Mouse (Mus musculus) lung, embryonic 16.5 days (tissue): Measurements from ENCODE around the gene Hhex. TPM values are rescaled to one million over a fixed set of nuclear protein-coding genes. Genes with fewer than 3 reads are reported as not detected.

ENCODE experiments used
- ATAC-seq: fragments of 200-750 bp; cut with Nextera tagmentation; 2 replicates; pipeline ENCODE4 v1.8.0; 2017; ENCODE audit warnings: low read depth, mild to moderate bottlenecking, moderate library complexity
- H3K27ac ChIP-seq: fragments of 300-500 bp; sonication (generic); 2 replicates; pipeline ENCODE4 v1.5.1; 2014; ENCODE audit warnings: mild to moderate bottlenecking, control low read depth, low read length
- H3K27me3 ChIP-seq: fragments of 300-500 bp; sonication (generic); 2 replicates; pipeline ENCODE4 v1.6.1; 2014; ENCODE audit warnings: low read depth, low read length, mixed read lengths; ENCODE audit not compliant: control insufficient read depth, insufficient read depth
- H3K36me3 ChIP-seq: fragments of 300-500 bp; sonication (generic); 2 replicates; pipeline ENCODE4 v1.6.1; 2014; ENCODE audit warnings: low read length; ENCODE audit not compliant: control insufficient read depth, insufficient read depth
- H3K4me1 ChIP-seq: fragments of 300-500 bp; sonication (generic); replicated peaks from 2 replicates; pipeline ENCODE4 v1.6.1; 2014; ENCODE audit warnings: low read length, mixed read lengths; ENCODE audit not compliant: control insufficient read depth, insufficient read depth
- H3K4me2 ChIP-seq: fragments of 300-500 bp; sonication (generic); 2 replicates; pipeline ENCODE4 v1.6.1; 2014; ENCODE audit warnings: low read depth, low read length, control low read depth
- H3K4me3 ChIP-seq: fragments of 300-500 bp; sonication (generic); 2 replicates; pipeline ENCODE4 v1.5.1; 2014; ENCODE audit warnings: mild to moderate bottlenecking, low read length, control low read depth
- H3K9ac ChIP-seq: fragments of 300-500 bp; sonication (generic); 2 replicates; pipeline ENCODE4 v1.6.1; 2014; ENCODE audit warnings: low read length, control low read depth
- H3K9me3 ChIP-seq: fragments of 300-500 bp; sonication (generic); 2 replicates; pipeline ENCODE4 v1.6.1; 2016; ENCODE audit warnings: low read length; ENCODE audit not compliant: control insufficient read depth
- WGBS: fragments of 180-500 bp; shearing (Covaris S2); extraction: QIAGEN DNeasy Blood & Tissue Kit; methylation state at CpG from one replicate; pipeline ENCODE4 v1.1.7; 2014; 5-methylcytosine and 5-hydroxymethylcytosine counted together
- polyA plus RNA-seq: library from polyadenylated mRNA; unstranded; fragments of >200 nt; fragmentation: Nextera tagmentation; extraction: Ambion mirVana; gene quantifications from 2 replicates; pipeline ENCODE4 v1.2.1, GENCODE M21; 2015

Hhex gene
- polyA plus RNA-seq, result 38.3 and 40.2 TPM in 2 replicates

GRCm38 (mm10) chr19:37434263-37434951 lies at the start of gene Hhex:
Hhex (plus strand) TSS chr19:37434810.
- peak within 1 kb of the TSS; percentile 74 for H3K4me3 ChIP-seq
- peaks cover 11% of the 10 kb centered on the region; the same call in 1 of the 2 replicates for H3K4me1 ChIP-seq
- peak within 1 kb of the TSS; percentile 81 for H3K4me2 ChIP-seq
- peaks cover 57% of the 10 kb centered on the region for H3K27me3 ChIP-seq
- H3K9ac ChIP-seq, result peak within 1 kb of the TSS; percentile 81
- H3K27ac ChIP-seq, result peak within 1 kb of the TSS; percentile 94
- no peaks in the 10 kb centered on the region; the same call in 1 of the 2 replicates for H3K9me3 ChIP-seq
- ATAC-seq, result peak; percentile 88
- no peaks in the 10 kb centered on the region for H3K36me3 ChIP-seq
- under 1% methylated on average over 62 of the region's 79 CpGs for WGBS

GRCm38 (mm10) chr19:37386126-37386525 lies 48.5 kb upstream of the Hhex start:
- Histone ChIP-seq H3K27ac (no peak overlapping the region), H3K4me1 (no peaks in the 10 kb centered on the region), H3K9me3 (no peaks in the 10 kb centered on the region), H3K4me3 (no peak overlapping the region), H3K27me3 (no peaks in the 10 kb centered on the region), H3K9ac (no peak overlapping the region), H3K4me2 (no peak overlapping the region), H3K36me3 (peaks cover 30% of the 10 kb centered on the region)
- ATAC-seq, result no peak
- WGBS, result 59% methylated on average over 3 of the region's 3 CpGs

GRCm38 (mm10) chr19:37391869-37392268 lies 42.7 kb upstream of the Hhex start:
- Histone ChIP-seq H3K36me3 (peaks cover 37% of the 10 kb centered on the region), H3K27ac (no peak overlapping the region), H3K4me3 (no peak overlapping the region), H3K27me3 (no peaks in the 10 kb centered on the region), H3K4me1 (no peaks in the 10 kb centered on the region), H3K9ac (no peak overlapping the region), H3K9me3 (no peaks in the 10 kb centered on the region), H3K4me2 (no peak overlapping the region)
- no peak for ATAC-seq
- WGBS, result 85% methylated on average over 3 of the region's 3 CpGs

- no peak overlapping the region for H3K4me3 ChIP-seq
- WGBS, result 91% methylated on average over 3 of the region's 3 CpGs
- peaks cover 44% of the 10 kb centered on the region for H3K36me3 ChIP-seq
- no peak overlapping the region for H3K9ac ChIP-seq
- no peaks in the 10 kb centered on the region for H3K9me3 ChIP-seq
- no peak overlapping the region for H3K27ac ChIP-seq
- H3K4me2 ChIP-seq, result no peak overlapping the region
- H3K27me3 ChIP-seq, result no peaks in the 10 kb centered on the region
- ATAC-seq, result no peak
- H3K4me1 ChIP-seq, result no peaks in the 10 kb centered on the region
Observed at GRCm38 (mm10) chr19:37396279-37396678, 38.3 kb upstream of the Hhex start.

- H3K4me1 ChIP-seq, result no peaks in the 10 kb centered on the region
- H3K9me3 ChIP-seq, result no peaks in the 10 kb centered on the region
- 73% methylated on average over 6 of the region's 6 CpGs for WGBS
- H3K4me2 ChIP-seq, result no peak overlapping the region
- ATAC-seq, result no peak
- no peak overlapping the region for H3K9ac ChIP-seq
- H3K27ac ChIP-seq, result no peak overlapping the region
- peaks cover 53% of the 10 kb centered on the region for H3K36me3 ChIP-seq
- H3K4me3 ChIP-seq, result no peak overlapping the region
- no peaks in the 10 kb centered on the region for H3K27me3 ChIP-seq
Observed at GRCm38 (mm10) chr19:37400936-37401335, 33.7 kb upstream of the Hhex start.

- Histone ChIP-seq H3K27ac (no peak overlapping the region), H3K9ac (no peak overlapping the region), H3K4me2 (no peak overlapping the region), H3K4me3 (no peak overlapping the region), H3K4me1 (no peaks in the 10 kb centered on the region), H3K36me3 (peaks cover 48% of the 10 kb centered on the region), H3K27me3 (no peaks in the 10 kb centered on the region), H3K9me3 (no peaks in the 10 kb centered on the region)
- ATAC-seq, result no peak
- 84% methylated on average over 4 of the region's 4 CpGs for WGBS
Observed at GRCm38 (mm10) chr19:37418294-37418693, 16.3 kb upstream of the Hhex start.

- no peaks in the 10 kb centered on the region for H3K27me3 ChIP-seq
- no peaks in the 10 kb centered on the region for H3K4me1 ChIP-seq
- H3K27ac ChIP-seq, result no peak overlapping the region
- H3K4me3 ChIP-seq, result no peak overlapping the region
- H3K9me3 ChIP-seq, result no peaks in the 10 kb centered on the region
- ATAC-seq, result no peak
- no peak overlapping the region for H3K4me2 ChIP-seq
- no peak overlapping the region for H3K9ac ChIP-seq
- 32% methylated on average over 3 of the region's 3 CpGs for WGBS
- peaks cover 42% of the 10 kb centered on the region for H3K36me3 ChIP-seq
Observed at GRCm38 (mm10) chr19:37419613-37420012, 15.0 kb upstream of the Hhex start.

- no peak overlapping the region for H3K9ac ChIP-seq
- H3K36me3 ChIP-seq, result no peaks in the 10 kb centered on the region
- no peak for ATAC-seq
- no peaks in the 10 kb centered on the region; the same call in 1 of the 2 replicates for H3K9me3 ChIP-seq
- H3K4me3 ChIP-seq, result no peak overlapping the region
- H3K27ac ChIP-seq, result no peak overlapping the region
- H3K4me2 ChIP-seq, result no peak overlapping the region
- H3K4me1 ChIP-seq, result no peaks in the 10 kb centered on the region
- WGBS, result 74% methylated on average over 5 of the region's 5 CpGs
- H3K27me3 ChIP-seq, result peaks cover 17% of the 10 kb centered on the region
Observed at GRCm38 (mm10) chr19:37428589-37428988, 6.0 kb upstream of the Hhex start.

GRCm38 (mm10) chr19:37431139-37431756 lies 3.4 kb upstream of the Hhex start:
- ATAC-seq, result no peak
- H3K4me3 ChIP-seq, result no peak overlapping the region
- H3K4me1 ChIP-seq, result peaks cover 11% of the 10 kb centered on the region; the same call in 1 of the 2 replicates
- H3K9ac ChIP-seq, result no peak overlapping the region
- H3K27ac ChIP-seq, result no peak overlapping the region
- no peak overlapping the region for H3K4me2 ChIP-seq
- WGBS, result 81% methylated on average over 11 of the region's 11 CpGs
- H3K9me3 ChIP-seq, result no peaks in the 10 kb centered on the region; the same call in 1 of the 2 replicates
- no peaks in the 10 kb centered on the region for H3K36me3 ChIP-seq
- peaks cover 41% of the 10 kb centered on the region for H3K27me3 ChIP-seq
